Mouse (Mus musculus): ENCODE measurements around the gene Tssc4. TPM values are rescaled to one million over a fixed set of nuclear protein-coding genes. Genes with fewer than 3 reads are reported as not detected.

Gene Tssc4
- polyA plus RNA-seq, 1 experiment from 2014 or later: 24.1 TPM

GRCm38 (mm10) chr7:143119407-143119806, 50.4 kb downstream of the Tssc4 start:
- no peak for DNase-seq
- Histone ChIP-seq H3K4me1 (ENCODE audit: insufficient read depth) (0 out of 2 replicates have a peak, but pooled peaks cover 4% of the 10 kb centered on the region), H3K9me3 (ENCODE audit: low read length) (peaks cover 2% of the 10 kb centered on the region; the same call in 1 of the 2 replicates), H3K36me3 (replicated peaks; ENCODE audit: insufficient read depth, low read length) (no peaks in the 10 kb centered on the region), H3K9ac (replicated peaks) (no peak overlapping the region), H3K4me3 (ENCODE audit: low read depth, low read length) (no peak overlapping the region), H3K27ac (ENCODE audit: low read depth) (0 out of 2 replicates have a peak overlapping the region, but pooled peaks have one; percentile 44), H3K4me2 (ENCODE audit: low read depth, low read length) (no peak overlapping the region), H3K27me3 (ENCODE audit: insufficient read depth, low read length) (no peaks in the 10 kb centered on the region)
- 38% methylated on average over 1 of the region's 1 CpGs for WGBS (ENCODE audit: insufficient replicate concordance)
- TF ChIP-seq CTCF (IDR thresholded peaks at IDR 0.05; ENCODE audit: low read depth) (no peak), EP300 (IDR thresholded peaks at IDR 0.05; ENCODE audit: low read depth) (no peak)
- ATAC-seq: no peak

- Histone ChIP-seq H3K4me3 (ENCODE audit: low read depth, low read length) (no peak overlapping the region), H3K9me3 (ENCODE audit: low read length) (peaks cover 1% of the 10 kb centered on the region; the same call in 1 of the 2 replicates), H3K36me3 (replicated peaks; ENCODE audit: insufficient read depth, low read length) (no peaks in the 10 kb centered on the region), H3K4me1 (ENCODE audit: insufficient read depth) (0 out of 2 replicates have a peak, but pooled peaks cover 4% of the 10 kb centered on the region), H3K9ac (replicated peaks) (no peak overlapping the region), H3K27me3 (ENCODE audit: insufficient read depth, low read length) (no peaks in the 10 kb centered on the region), H3K27ac (ENCODE audit: low read depth) (peak overlapping the region; percentile 44; the same call in 1 of the 2 replicates), H3K4me2 (ENCODE audit: low read depth, low read length) (no peak overlapping the region)
- ATAC-seq (peak; percentile 15; the same call in 1 of the 2 replicates), DNase-seq (no peak)
- TF ChIP-seq EP300 (IDR thresholded peaks at IDR 0.05; ENCODE audit: low read depth) (no peak), CTCF (IDR thresholded peaks at IDR 0.05; ENCODE audit: low read depth) (no peak)
- 47% methylated on average over 3 of the region's 3 CpGs for WGBS (ENCODE audit: insufficient replicate concordance)
Measured at GRCm38 (mm10) chr7:143119826-143120225, 50.8 kb downstream of the Tssc4 start.

Other genes starting within 250 kb of the Tssc4 start
- not detected in 2 replicates for gene Th, start 138.1 kb upstream of the Tssc4 start, polyA plus RNA-seq (2015; fragmentation: Nextera tagmentation; extraction: Ambion mirVana)
- 0.21 and 0.23 TPM in 2 replicates for gene Ascl2, start 100.0 kb upstream of the Tssc4 start, polyA plus RNA-seq (2015; fragmentation: Nextera tagmentation; extraction: Ambion mirVana)
- gene Tspan32, start 64.2 kb upstream of the Tssc4 start, polyA plus RNA-seq (2015; fragmentation: Nextera tagmentation; extraction: Ambion mirVana): 31.0 and 37.5 TPM in 2 replicates
- gene Cd81, start 16.5 kb upstream of the Tssc4 start, polyA plus RNA-seq (2015; fragmentation: Nextera tagmentation; extraction: Ambion mirVana): 213 and 231 TPM in 2 replicates
- 0.13 and 0.42 TPM in 2 replicates for gene Trpm5, start 25.4 kb downstream of the Tssc4 start, polyA plus RNA-seq (2015; fragmentation: Nextera tagmentation; extraction: Ambion mirVana)
- 0.37 and 0.63 TPM in 2 replicates for gene Kcnq1, start 37.1 kb downstream of the Tssc4 start, polyA plus RNA-seq (2015; fragmentation: Nextera tagmentation; extraction: Ambion mirVana)